Mouse (Mus musculus) small intestine, adult 2 months (tissue): ENCODE measurements around the gene Tesk1. TPM values are rescaled to one million over a fixed set of nuclear protein-coding genes. Genes with fewer than 3 reads are reported as not detected.

Experiments used
- H3K27ac ChIP-seq: fragments of 200-500 bp; 2 replicates; pipeline ENCODE4 v1.5.1; 2012; ENCODE audit warnings: low read depth, low read length, control low read depth, inconsistent platforms; ENCODE audit not compliant: insufficient read depth
- H3K27me3 ChIP-seq: fragments of 200-500 bp; 2 replicates; pipeline ENCODE4 v1.6.1; 2012; ENCODE audit warnings: mild to moderate bottlenecking, moderate library complexity, low read length, inconsistent platforms; ENCODE audit not compliant: control insufficient read depth, insufficient read depth
- H3K36me3 ChIP-seq: fragments of 200-500 bp; 2 replicates; pipeline ENCODE4 v1.6.1; 2012; ENCODE audit warnings: mild to moderate bottlenecking, low read length, control low read depth, inconsistent platforms; ENCODE audit not compliant: control insufficient read depth, insufficient read depth
- H3K4me1 ChIP-seq: fragments of 200-500 bp; 2 replicates; pipeline ENCODE4 v1.6.1; 2012; ENCODE audit warnings: low read length, inconsistent platforms, mixed read lengths; ENCODE audit not compliant: control insufficient read depth, insufficient read depth, insufficient read length
- H3K4me3 ChIP-seq: fragments of 200-500 bp; 2 replicates; pipeline ENCODE4 v1.5.1; 2012; ENCODE audit warnings: low read depth, mild to moderate bottlenecking, control low read depth, inconsistent platforms, low read length, moderate library complexity
- CTCF ChIP-seq: fragments of 200-500 bp; IDR thresholded peaks from 2 replicates; pipeline ENCODE4 v1.5.1; 2012; ENCODE audit warnings: low read depth, mild to moderate bottlenecking, control low read depth, inconsistent platforms, low read length, moderate library complexity, mixed read lengths; ENCODE audit not compliant: insufficient replicate concordance, insufficient read length; ENCODE audit errors: extremely low read depth
- POLR2A ChIP-seq: fragments of 200-500 bp; IDR thresholded peaks from 2 replicates; pipeline ENCODE4 v1.6.1; 2012; ENCODE audit warnings: low read depth, mild to moderate bottlenecking, control low read depth, inconsistent platforms, low read length, moderate library complexity
- WGBS: fragments of 180-500 bp; shearing (Covaris S2); methylation state at CpG from one replicate; pipeline ENCODE4 v1.1.7; 2018; 5-methylcytosine and 5-hydroxymethylcytosine counted together
- polyA plus RNA-seq: library from polyadenylated mRNA; depleted of rRNA; stranded (reverse); fragments of >200 nt; gene quantifications from 2 replicates; pipeline ENCODE4 v1.2.3, GENCODE M21; 2012

The Tesk1 gene
- polyA plus RNA-seq, 1 experiment, result 77.6 TPM

DNA sequence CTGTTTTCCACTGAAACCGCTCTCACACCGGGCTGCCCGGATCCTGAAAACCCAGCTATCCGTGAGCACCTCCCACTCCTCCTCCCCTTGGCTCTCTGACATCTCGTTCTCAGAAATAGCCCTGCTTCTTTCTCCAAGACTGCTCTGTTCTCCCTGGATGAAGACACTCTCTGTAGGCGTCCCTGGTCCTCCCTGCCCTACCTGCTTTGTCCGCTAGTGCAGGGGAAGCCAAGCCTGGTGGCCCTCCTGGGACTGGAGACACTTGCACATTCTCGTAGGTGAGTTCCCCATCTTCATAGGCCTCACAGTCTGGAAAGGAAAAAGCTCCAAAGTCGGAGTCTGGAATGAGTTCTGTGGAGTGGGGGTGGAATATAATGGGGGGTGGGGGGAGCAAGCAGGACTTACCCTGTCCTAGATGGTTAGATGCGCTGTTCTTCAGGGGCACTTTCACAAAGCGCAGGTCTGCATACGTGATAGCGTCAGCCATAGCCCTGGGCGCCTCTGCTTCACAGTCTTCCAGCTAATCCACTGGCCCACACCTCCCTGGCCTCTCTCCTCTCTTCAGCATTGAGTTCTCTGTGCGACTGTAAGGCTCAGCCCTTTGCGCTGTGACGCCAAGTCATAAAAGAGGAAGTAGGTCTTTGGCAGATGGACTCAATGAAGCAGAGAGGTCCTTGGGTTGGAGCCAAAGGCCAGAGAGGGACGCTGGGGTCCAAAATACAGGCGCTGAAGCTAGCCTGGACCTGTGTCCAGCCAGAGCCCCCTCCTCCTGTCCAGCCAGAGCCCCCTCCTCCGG lies 12.5 kb downstream of the Tesk1 start, which contains the start of gene Cd72:
Gene Cd72, minus strand, starts transcription at position 588 of the 796 bp plus-strand sequence.
- 25% methylated on average over 20 of the region's 20 CpGs for WGBS
- TF ChIP-seq CTCF, result no peak
- TF ChIP-seq POLR2A, result 0 out of 2 replicates have a peak, but pooled peaks have one; percentile 30
- no peaks in the 10 kb centered on the region for H3K36me3 ChIP-seq
- H3K27ac ChIP-seq, result no peak within 1 kb of the TSS; the same call in 1 of the 2 replicates
- peak within 1 kb of the TSS; percentile 52 for H3K4me3 ChIP-seq
- H3K4me1 ChIP-seq, result peaks cover 3% of the 10 kb centered on the region
- H3K27me3 ChIP-seq, result peaks cover 9% of the 10 kb centered on the region; the same call in 1 of the 2 replicates

DNA sequence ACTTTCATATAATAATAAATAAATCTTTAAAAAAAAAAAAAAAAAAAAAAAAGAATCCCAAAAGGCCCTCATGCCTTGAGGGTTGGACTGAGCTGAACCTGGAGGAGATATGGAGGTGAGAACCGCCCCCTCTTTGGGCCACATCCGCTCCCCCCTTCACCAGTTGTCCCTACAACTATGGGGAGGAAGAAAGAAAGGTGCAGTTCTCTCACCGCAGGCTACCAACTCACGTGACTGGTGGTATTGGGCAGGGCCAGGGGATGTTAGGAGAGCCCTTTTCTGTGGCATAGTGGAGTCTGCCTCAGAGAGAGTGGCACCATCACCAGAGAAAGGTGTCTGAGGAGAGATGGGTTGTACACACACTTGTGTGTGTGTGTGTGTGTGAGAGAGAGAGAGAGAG lies 14.7 kb downstream of the Tesk1 start:
- H3K36me3 ChIP-seq, result no peaks in the 10 kb centered on the region
- 56% methylated on average over 4 of the region's 4 CpGs for WGBS
- no peak overlapping the region for H3K27ac ChIP-seq
- H3K4me1 ChIP-seq, result peaks cover 3% of the 10 kb centered on the region
- no peak overlapping the region for H3K4me3 ChIP-seq
- no peak for TF ChIP-seq CTCF
- no peak for TF ChIP-seq POLR2A
- H3K27me3 ChIP-seq, result peaks cover 9% of the 10 kb centered on the region; the same call in 1 of the 2 replicates

DNA sequence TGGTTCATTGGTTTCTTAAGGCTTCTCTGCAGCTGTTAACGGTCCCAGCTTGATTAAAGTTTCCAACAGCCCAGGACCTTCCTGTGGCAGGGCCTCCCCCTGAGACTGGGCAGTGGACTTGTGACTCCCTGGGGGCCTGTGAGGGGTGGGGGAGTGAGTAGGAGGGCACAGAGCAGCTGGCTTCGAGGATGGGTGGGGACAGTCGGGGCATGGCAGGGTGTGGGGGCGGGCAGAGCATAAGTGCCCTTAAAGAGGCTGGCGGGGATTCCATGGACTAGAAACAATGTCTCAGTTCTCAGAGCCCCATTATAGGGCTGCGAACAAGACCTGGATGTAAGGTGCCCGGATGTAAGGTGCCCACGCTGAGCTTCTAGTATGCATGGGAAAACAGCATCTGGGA lies 15.4 kb downstream of the Tesk1 start:
- no peak overlapping the region for H3K4me3 ChIP-seq
- WGBS, result 25% methylated on average over 8 of the region's 8 CpGs
- H3K36me3 ChIP-seq, result no peaks in the 10 kb centered on the region
- no peak overlapping the region for H3K27ac ChIP-seq
- no peak for TF ChIP-seq POLR2A
- TF ChIP-seq CTCF, result no peak
- peaks cover 3% of the 10 kb centered on the region for H3K4me1 ChIP-seq
- H3K27me3 ChIP-seq, result peaks cover 9% of the 10 kb centered on the region; the same call in 1 of the 2 replicates

DNA sequence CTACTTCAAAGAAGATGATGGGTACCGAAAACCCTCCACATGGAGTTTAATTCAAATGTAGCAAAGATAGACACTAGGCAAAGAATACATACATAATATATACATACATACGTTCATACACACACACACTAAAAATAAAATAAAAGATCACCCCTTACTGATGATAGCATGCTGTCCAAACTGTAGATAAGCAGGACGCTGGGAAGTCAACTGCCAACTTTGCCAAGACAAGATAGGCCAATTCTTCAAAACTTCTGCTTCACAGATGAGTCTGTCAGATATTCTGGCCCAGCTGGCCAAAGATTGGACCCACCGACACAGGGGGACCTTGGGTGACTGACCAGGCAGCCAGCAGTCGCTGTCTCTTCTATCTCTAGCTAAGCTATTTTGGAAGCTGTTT lies 21.4 kb downstream of the Tesk1 start:
- H3K27ac ChIP-seq, result no peak overlapping the region
- WGBS, result 96% methylated on average over 5 of the region's 5 CpGs
- H3K27me3 ChIP-seq, result no peaks in the 10 kb centered on the region
- no peaks in the 10 kb centered on the region for H3K36me3 ChIP-seq
- TF ChIP-seq CTCF, result no peak
- no peak for TF ChIP-seq POLR2A
- no peaks in the 10 kb centered on the region for H3K4me1 ChIP-seq
- H3K4me3 ChIP-seq, result no peak overlapping the region

DNA sequence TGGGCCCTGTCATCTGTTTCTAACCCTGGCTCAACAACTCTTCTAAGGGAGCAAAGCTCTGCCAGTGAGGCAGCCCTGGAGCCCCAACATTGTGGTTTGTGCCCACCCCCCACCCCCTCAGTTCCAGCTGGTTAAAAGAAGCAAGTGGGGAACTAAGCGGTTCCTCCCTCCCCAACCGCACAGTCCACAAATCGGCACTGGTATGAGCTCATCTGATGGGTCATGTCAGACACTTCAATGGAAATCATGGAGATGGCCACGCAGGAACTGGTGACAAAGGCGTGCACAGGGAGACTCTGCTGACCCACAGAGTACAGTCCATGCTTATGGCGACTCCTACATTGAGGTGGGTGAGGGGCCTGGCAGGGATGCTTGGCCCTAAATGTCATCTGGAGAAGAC lies 24.2 kb downstream of the Tesk1 start:
- Histone ChIP-seq H3K27me3 (no peaks in the 10 kb centered on the region), H3K36me3 (no peaks in the 10 kb centered on the region), H3K4me3 (no peak overlapping the region), H3K4me1 (no peaks in the 10 kb centered on the region), H3K27ac (no peak overlapping the region)
- WGBS, result 83% methylated on average over 6 of the region's 6 CpGs
- TF ChIP-seq POLR2A, result no peak
- no peak for TF ChIP-seq CTCF

DNA sequence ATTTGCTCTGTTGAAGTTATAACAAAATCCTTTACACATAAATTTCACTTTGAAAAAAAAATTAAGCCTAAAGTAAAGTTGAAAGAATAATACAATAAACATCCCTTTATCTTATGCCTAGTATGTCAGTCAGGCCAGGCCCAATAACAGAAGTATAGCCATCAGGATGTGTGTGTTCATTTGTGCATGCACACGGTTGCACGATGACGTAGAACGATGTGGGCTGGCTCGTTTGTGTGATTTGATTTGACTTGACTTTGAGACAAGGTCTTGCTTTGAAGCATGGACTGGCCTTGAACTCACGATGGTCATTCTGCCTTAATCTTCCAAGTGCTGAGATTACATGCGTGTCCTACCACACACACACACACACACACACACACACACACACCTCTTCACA lies 25.1 kb downstream of the Tesk1 start:
- H3K27ac ChIP-seq, result no peak overlapping the region
- no peaks in the 10 kb centered on the region for H3K36me3 ChIP-seq
- no peak overlapping the region for H3K4me3 ChIP-seq
- H3K4me1 ChIP-seq, result no peaks in the 10 kb centered on the region
- WGBS, result 85% methylated on average over 7 of the region's 7 CpGs
- no peaks in the 10 kb centered on the region for H3K27me3 ChIP-seq
- TF ChIP-seq POLR2A (no peak), CTCF (no peak)

DNA sequence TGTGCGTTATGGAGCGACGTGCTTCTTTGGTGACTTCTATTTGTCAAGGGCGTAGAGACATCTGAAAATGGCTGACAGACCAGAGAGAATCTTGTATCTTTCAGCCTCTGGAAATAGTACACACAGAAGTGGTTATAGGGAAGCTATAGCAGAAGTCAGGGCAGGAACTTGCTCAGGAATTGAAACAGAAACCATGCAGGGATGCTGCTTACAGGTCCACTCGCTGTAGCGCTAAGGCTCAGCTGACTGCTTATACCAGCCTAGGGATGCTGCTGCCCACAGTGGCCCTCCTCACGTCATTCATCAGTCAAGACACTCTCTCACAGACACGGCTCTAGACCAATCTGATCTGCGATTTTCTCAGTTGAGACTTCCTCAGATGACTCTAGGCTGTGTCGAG lies 28.6 kb downstream of the Tesk1 start:
- no peak overlapping the region for H3K27ac ChIP-seq
- no peaks in the 10 kb centered on the region for H3K36me3 ChIP-seq
- no peaks in the 10 kb centered on the region for H3K27me3 ChIP-seq
- H3K4me3 ChIP-seq, result no peak overlapping the region
- 89% methylated on average over 10 of the region's 10 CpGs for WGBS
- TF ChIP-seq CTCF, result no peak
- no peak for TF ChIP-seq POLR2A
- H3K4me1 ChIP-seq, result no peaks in the 10 kb centered on the region
